Mouse (Mus musculus): Measurements from ENCODE around the gene Sdhd. TPM values are rescaled to one million over a fixed set of nuclear protein-coding genes. Genes with fewer than 3 reads are reported as not detected.
"Not testable (repeated sequence)": the region's sequence is repeated elsewhere in the genome, so short reads cannot be mapped to it uniquely, and the experiment has no call there.

Gene Sdhd
- total RNA-seq (2021) = 100 to 1,000 TPM; 261 to 290 TPM
- long read RNA-seq, experiment 1, transcript Sdhd-201 (4 exons, 1,231 nt) = major isoform, 396 of 435 reads
- long read RNA-seq, experiment 1, partial matches to known transcripts = 33 of 435 reads
- long read RNA-seq, experiment 1, other reads (novel, unspliced or antisense) = 6 of 435 reads
- long read RNA-seq, experiment 2, transcript Sdhd-201 (4 exons, 1,231 nt) = major isoform, 147 of 163 reads
- long read RNA-seq, experiment 2, partial matches to known transcripts = 13 of 163 reads
- long read RNA-seq, experiment 2, other reads (novel, unspliced or antisense) = 3 of 163 reads

GRCm38 (mm10) chr9:50603189-50603997 is at the start of gene Sdhd, which contains the start of gene Timm8b:
Sdhd (minus strand) TSS chr9:50603812.
Timm8b (plus strand) TSS chr9:50603910.
- peak; percentile 95 to 96 for DNase-seq

- no peak for DNase-seq
Observed at GRCm38 (mm10) chr9:50650503-50650902, 46.9 kb upstream of the Sdhd start.

- DNase-seq = no peak
Observed at GRCm38 (mm10) chr9:50646826-50647370, 43.3 kb upstream of the Sdhd start.

GRCm38 (mm10) chr9:50634270-50634669 is 30.7 kb upstream of the Sdhd start:
- DNase-seq = no peak

- no peak for DNase-seq
Observed at GRCm38 (mm10) chr9:50633059-50633458, 29.4 kb upstream of the Sdhd start.

- no peak for DNase-seq
Observed at GRCm38 (mm10) chr9:50632016-50632688, 28.5 kb upstream of the Sdhd start.

GRCm38 (mm10) chr9:50630903-50631302 is 27.3 kb upstream of the Sdhd start:
- DNase-seq = not testable (repeated sequence)

- DNase-seq = no peak
Observed at GRCm38 (mm10) chr9:50617794-50618330, 14.2 kb upstream of the Sdhd start.

- DNase-seq = peak; percentile 88 to 91
Observed at GRCm38 (mm10) chr9:50616766-50617603, 13.4 kb upstream of the Sdhd start, which contains the start of the genes Pih1d2 and Nkapd1. Pih1d2 (plus strand) TSS chr9:50617321. Nkapd1 (minus strand) TSS chr9:50617464.

GRCm38 (mm10) chr9:50616161-50616560 is 12.5 kb upstream of the Sdhd start:
- DNase-seq = no peak

GRCm38 (mm10) chr9:50612115-50612514 is 8.5 kb upstream of the Sdhd start:
- no peak for DNase-seq

- DNase-seq = no peak
Observed at GRCm38 (mm10) chr9:50604338-50604737, 726 bp upstream of the Sdhd start.

GRCm38 (mm10) chr9:50603998-50604324 is 349 bp upstream of the Sdhd start:
- DNase-seq = no peak

- no peak for DNase-seq
Observed at GRCm38 (mm10) chr9:50602055-50602845, 1.4 kb downstream of the Sdhd start.

GRCm38 (mm10) chr9:50601536-50601935 is 2.1 kb downstream of the Sdhd start:
- peak in 1 of 2 experiments; percentile 12 for DNase-seq

GRCm38 (mm10) chr9:50596973-50597372 is 6.6 kb downstream of the Sdhd start:
- DNase-seq = peak in 1 of 2 experiments; percentile 18

- no peak for DNase-seq
Observed at GRCm38 (mm10) chr9:50594794-50595417, 8.7 kb downstream of the Sdhd start.

- peak; percentile 17 to 51 for DNase-seq
Observed at GRCm38 (mm10) chr9:50593544-50593943, 10.1 kb downstream of the Sdhd start.

GRCm38 (mm10) chr9:50592955-50593354 is 10.7 kb downstream of the Sdhd start:
- no peak for DNase-seq
